Mouse (Mus musculus) ES-E14 (cell line): ENCODE measurements around the gene Rbm45. TPM values are rescaled to one million over a fixed set of nuclear protein-coding genes. Genes with fewer than 3 reads are reported as not detected.

Experiments
- DNase-seq: peaks from one replicate; pipeline ENCODE4 v3.0.0-alpha.2; 2013; ENCODE audit warnings: low read depth, low spot score
- H3K27ac ChIP-seq: 2 replicates; pipeline ENCODE4 v1.5.1; 2012; ENCODE audit warnings: low read depth, mild to moderate bottlenecking, low read length, moderate library complexity, mixed read lengths; ENCODE audit not compliant: poor library complexity, insufficient read depth, severe bottlenecking
- H3K36me3 ChIP-seq: 2 replicates; pipeline ENCODE4 v1.6.1; 2012; ENCODE audit warnings: mild to moderate bottlenecking, low read length, moderate library complexity, mixed read lengths; ENCODE audit not compliant: control insufficient read depth, poor library complexity, insufficient read depth, severe bottlenecking
- H3K4me1 ChIP-seq, 2 experiments: fragments of 150-350 bp in 1 of 2; sonication (generic) in 1 of 2; 2 replicates each; pipeline ENCODE4 v1.6.1; 2012; ENCODE audit warnings: low read length in 2 of 2, mild to moderate bottlenecking in 1 of 2, mixed read lengths in 1 of 2; ENCODE audit not compliant: control insufficient read depth in 2 of 2, insufficient read depth in 2 of 2, poor library complexity in 1 of 2
- H3K4me3 ChIP-seq, 2 experiments: fragments of 150-350 bp in 1 of 2; sonication (generic) in 1 of 2; 2 replicates each; pipeline ENCODE4 v1.5.1; 2012; ENCODE audit warnings: low read length in 2 of 2, low read depth in 1 of 2, mild to moderate bottlenecking in 1 of 2, mixed read lengths in 1 of 2; ENCODE audit not compliant: insufficient read depth in 1 of 2, poor library complexity in 1 of 2, severe bottlenecking in 1 of 2
- H3K9ac ChIP-seq: 2 replicates; pipeline ENCODE4 v1.6.1; 2012; ENCODE audit warnings: low read depth, mild to moderate bottlenecking, low read length, mixed read lengths; ENCODE audit not compliant: poor library complexity, insufficient read depth, severe bottlenecking
- H3K9me3 ChIP-seq: fragments of 150-350 bp; sonication (generic); 2 replicates; pipeline ENCODE4 v1.6.1; 2012; ENCODE audit warnings: low read depth, mild to moderate bottlenecking, low read length; ENCODE audit not compliant: control insufficient read depth, insufficient read depth
- CHD2 ChIP-seq: IDR thresholded peaks from 2 replicates; pipeline ENCODE4 v1.6.1; 2014; ENCODE audit warnings: mild to moderate bottlenecking, low read depth, low read length, inconsistent platforms
- HCFC1 ChIP-seq: IDR thresholded peaks from 2 replicates; pipeline ENCODE4 v1.6.1; 2012; ENCODE audit warnings: low read length, inconsistent platforms, borderline replicate concordance; ENCODE audit not compliant: insufficient read depth
- MAFK ChIP-seq: IDR thresholded peaks from 2 replicates; pipeline ENCODE4 v1.6.1; 2014; ENCODE audit warnings: mild to moderate bottlenecking, low read depth, low read length, inconsistent platforms; ENCODE audit not compliant: insufficient read depth
- ZC3H11A ChIP-seq: IDR thresholded peaks from 2 replicates; pipeline ENCODE4 v1.6.1; 2012; ENCODE audit warnings: low read depth, mild to moderate bottlenecking, inconsistent platforms, low read length, borderline replicate concordance
- ZNF384 ChIP-seq: IDR thresholded peaks from 2 replicates; pipeline ENCODE4 v1.6.1; 2012; ENCODE audit warnings: low read depth, low read length, inconsistent platforms
- in situ Hi-C, 2 experiments: fragments of 600-800 bp; cut with MboI; formaldehyde crosslinking; loops; one replicate each; pipeline ENCODE4 v1.15.1; 2025; ENCODE audit warnings: low sequenced_read_pairs in 2 of 2, inconsistent platforms in 1 of 2; ENCODE audit not compliant: unreplicated experiment in 2 of 2
- total RNA-seq: library from RNA; depleted of rRNA; stranded (reverse); fragments of 300-350 nt; gene quantifications from 2 replicates; pipeline ENCODE4 v1.2.3, GENCODE M21; 2012; rRNA removed

Rbm45 gene
- 27.5 and 35.3 TPM in 2 replicates for total RNA-seq

DNA sequence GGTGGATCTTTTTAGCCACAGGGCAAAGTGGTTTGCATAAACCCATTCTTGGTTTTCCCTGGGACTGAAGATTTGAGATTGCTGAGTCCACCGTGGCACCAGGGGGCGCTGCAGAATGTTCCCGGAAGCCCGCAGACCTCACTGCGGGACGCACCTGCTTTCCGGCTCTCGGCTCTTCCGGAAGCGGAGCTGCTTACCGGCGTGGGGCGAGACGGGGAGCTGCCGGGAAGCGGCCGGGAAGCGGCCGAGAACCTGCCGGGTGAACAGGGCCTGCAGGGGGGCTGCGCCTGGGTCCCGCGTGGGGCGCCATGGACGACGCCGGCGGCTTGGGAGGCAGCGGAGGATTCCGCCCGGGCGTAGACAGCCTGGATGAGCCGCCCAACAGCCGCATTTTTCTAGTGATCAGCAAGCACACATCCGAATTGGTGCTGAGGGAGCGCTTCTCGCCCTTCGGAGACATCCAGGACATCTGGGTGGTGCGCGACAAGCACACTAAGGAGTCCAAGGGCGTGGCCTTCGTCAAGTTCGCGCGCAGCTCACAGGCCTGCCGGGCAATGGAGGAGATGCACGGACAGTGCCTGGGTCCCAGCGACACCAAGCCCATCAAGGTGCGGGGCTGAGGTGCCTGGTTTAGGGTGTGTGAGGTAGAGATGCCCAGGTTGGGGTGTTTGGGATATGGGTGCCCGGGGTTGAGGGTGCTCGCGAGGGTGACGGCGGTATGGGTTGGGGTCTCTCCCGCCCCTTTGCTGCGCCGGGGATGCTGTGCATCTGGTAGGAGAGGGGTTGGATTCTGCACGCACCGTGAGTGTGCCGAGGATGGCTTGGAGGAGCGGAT is at the start of gene Rbm45:
Rbm45 (plus strand) TSS at position 164 of the 835 bp plus-strand sequence.
- DNase-seq = peak; percentile 93

GRCm38 (mm10) chr2:76320336-76320735 is 49.4 kb upstream of the Rbm45 start:
- Histone ChIP-seq H3K9ac (no peak overlapping the region), H3K9me3 (no peaks in the 10 kb centered on the region), H3K27ac (no peak overlapping the region), H3K4me1 (no peaks in the 10 kb centered on the region), H3K4me3 (no peak overlapping the region), H3K36me3 (no peaks in the 10 kb centered on the region)
- DNase-seq = no peak
- TF ChIP-seq MAFK = no peak
- TF ChIP-seq ZC3H11A = no peak
- TF ChIP-seq CHD2 = no peak
- no peak for TF ChIP-seq ZNF384
- no peak for TF ChIP-seq HCFC1
- in situ Hi-C loops = no loop called here

More for the DNA sequence above, at the start of gene Rbm45:
- peak within 1 kb of the TSS; percentile 42 for H3K27ac ChIP-seq
- H3K36me3 ChIP-seq = peaks cover 2% of the 10 kb centered on the region
- H3K9ac ChIP-seq = peak within 1 kb of the TSS; percentile 90
- H3K4me1 ChIP-seq = peaks cover 2% of the 10 kb centered on the region in 2 experiments; a peak in 1 of 4 replicates
- in situ Hi-C loops = no loop called here
- peak within 1 kb of the TSS; percentile 70 to 92 for H3K4me3 ChIP-seq
- TF ChIP-seq ZC3H11A (no peak), HCFC1 (peak; percentile 65; the same call in 1 of the 2 replicates), ZNF384 (peak; percentile 35; the same call in 1 of the 2 replicates)
- H3K9me3 ChIP-seq = no peaks in the 10 kb centered on the region

- TF ChIP-seq CHD2 (no peak), HCFC1 (no peak), ZNF384 (no peak), MAFK (no peak), ZC3H11A (no peak)
- no peak for DNase-seq
- in situ Hi-C loops = no loop called here
Observed at GRCm38 (mm10) chr2:76323185-76323875, 46.5 kb upstream of the Rbm45 start.

GRCm38 (mm10) chr2:76324463-76324862 is 45.3 kb upstream of the Rbm45 start:
- H3K4me3 ChIP-seq = no peak overlapping the region
- no peak overlapping the region for H3K9ac ChIP-seq
- no peaks in the 10 kb centered on the region for H3K4me1 ChIP-seq
- in situ Hi-C loops = no loop called here
- no peaks in the 10 kb centered on the region for H3K36me3 ChIP-seq
- no peak overlapping the region for H3K27ac ChIP-seq
- no peaks in the 10 kb centered on the region for H3K9me3 ChIP-seq
- no peak for DNase-seq
- TF ChIP-seq ZC3H11A = no peak
- no peak for TF ChIP-seq MAFK
- TF ChIP-seq ZNF384 = no peak
- TF ChIP-seq CHD2 = no peak
- TF ChIP-seq HCFC1 = no peak

More at GRCm38 (mm10) chr2:76323185-76323875, 46.5 kb upstream of the Rbm45 start:
- Histone ChIP-seq H3K4me3 (no peak overlapping the region), H3K36me3 (no peaks in the 10 kb centered on the region), H3K9me3 (no peaks in the 10 kb centered on the region), H3K27ac (no peak overlapping the region), H3K4me1 (no peaks in the 10 kb centered on the region), H3K9ac (no peak overlapping the region)
